Mouse (Mus musculus) small intestine, adult 2 months (tissue): Measurements from ENCODE around the gene Il7r.

ENCODE experiments used
- CTCF ChIP-seq: fragments of 200-500 bp; IDR thresholded peaks from 2 replicates; pipeline ENCODE4 v1.5.1; 2012; ENCODE audit warnings: low read depth, mild to moderate bottlenecking, control low read depth, inconsistent platforms, low read length, moderate library complexity, mixed read lengths; ENCODE audit not compliant: insufficient replicate concordance, insufficient read length; ENCODE audit errors: extremely low read depth
- POLR2A ChIP-seq: fragments of 200-500 bp; IDR thresholded peaks from 2 replicates; pipeline ENCODE4 v1.6.1; 2012; ENCODE audit warnings: low read depth, mild to moderate bottlenecking, control low read depth, inconsistent platforms, low read length, moderate library complexity

DNA sequence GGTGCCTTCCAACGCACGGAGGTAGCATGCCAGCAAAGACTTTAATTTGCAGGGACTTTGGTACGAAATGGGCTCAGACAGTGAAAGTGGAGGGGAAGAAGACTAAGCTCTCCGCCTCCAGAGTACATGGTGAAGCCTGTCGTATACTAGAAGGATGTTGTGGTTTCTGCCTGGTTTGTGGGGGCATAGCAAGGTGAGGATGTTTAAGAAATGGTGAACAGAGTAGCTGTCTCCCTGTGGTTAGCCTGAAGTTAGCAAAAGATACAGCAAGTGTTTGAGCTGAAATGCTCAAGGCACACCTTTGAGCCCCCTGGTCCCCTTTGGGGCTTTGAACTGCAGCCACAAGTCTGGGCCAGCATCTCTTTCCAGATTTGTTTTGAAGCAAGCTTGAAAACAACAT, 44.8 kb upstream of the Il7r start:
- TF ChIP-seq CTCF: no peak
- TF ChIP-seq POLR2A: no peak
